Mouse (Mus musculus) testis, postnatal 14 days (tissue): Measurements from ENCODE around the gene Pth2.
A peak's percentile ranks its signal among the peaks of the same experiment; 100 is the strongest.
"Not testable (repeated sequence)": the region's sequence is repeated elsewhere in the genome, so short reads cannot be mapped to it uniquely, and the experiment has no call there.

ENCODE experiments used
- DNase-seq: peaks from one replicate; pipeline ENCODE4 v3.0.0; 2021; ENCODE audit warnings: low spot score

The Pth2 gene

GRCm38 (mm10) chr7:45173772-45174171 lies 7.0 kb upstream of the Pth2 start:
- DNase-seq: not testable (repeated sequence)

DNA sequence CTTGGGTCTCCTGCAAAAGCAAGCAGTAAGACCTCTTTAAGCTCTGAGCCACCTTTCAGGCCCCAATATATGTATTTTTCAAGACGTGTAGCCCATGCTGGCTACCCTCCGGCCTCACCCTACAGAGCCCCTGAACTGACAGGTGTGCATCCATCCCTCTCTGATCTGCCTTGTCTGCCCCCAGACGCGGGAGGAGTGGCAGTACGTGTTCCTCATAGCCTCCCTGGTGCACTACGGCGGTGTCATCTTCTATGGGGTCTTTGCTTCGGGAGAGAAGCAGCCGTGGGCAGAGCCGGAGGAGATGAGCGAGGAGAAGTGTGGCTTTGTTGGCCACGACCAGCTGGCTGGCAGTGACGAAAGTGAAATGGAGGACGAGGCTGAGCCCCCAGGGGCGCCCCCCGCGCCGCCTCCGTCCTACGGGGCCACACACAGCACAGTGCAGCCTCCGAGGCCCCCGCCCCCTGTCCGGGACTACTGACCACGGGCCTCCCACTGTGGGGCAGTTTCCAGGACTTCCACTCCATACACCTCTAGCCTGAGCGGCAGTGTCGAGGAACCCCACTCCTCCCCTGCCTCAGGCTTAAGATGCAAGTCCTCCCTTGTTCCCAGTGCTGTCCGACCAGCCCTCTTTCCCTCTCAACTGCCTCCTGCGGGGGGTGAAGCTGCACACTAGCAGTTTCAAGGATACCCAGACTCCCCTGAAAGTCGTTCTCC lies 6.1 kb upstream of the Pth2 start:
- peak; percentile 77 for DNase-seq

DNA sequence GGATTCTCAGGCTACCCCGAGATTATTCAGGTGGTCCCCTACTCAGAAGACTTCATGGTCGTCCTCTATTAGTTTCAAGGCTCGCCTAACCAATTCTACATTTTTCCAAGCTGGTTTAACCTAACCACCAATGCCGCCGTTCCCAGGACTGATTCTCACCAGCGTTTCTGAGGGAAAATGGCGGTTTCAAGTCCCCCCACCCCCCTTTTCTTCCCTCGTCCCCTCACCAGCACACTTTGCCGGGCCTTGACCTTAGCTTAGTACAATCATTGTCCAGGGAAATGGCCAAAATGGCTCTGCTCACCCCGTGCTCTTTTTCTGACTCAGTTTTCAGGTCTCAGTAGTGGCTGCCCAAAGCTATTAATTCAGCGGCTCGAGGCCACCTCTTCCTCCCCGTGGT lies 5.4 kb upstream of the Pth2 start:
- DNase-seq: no peak

DNA sequence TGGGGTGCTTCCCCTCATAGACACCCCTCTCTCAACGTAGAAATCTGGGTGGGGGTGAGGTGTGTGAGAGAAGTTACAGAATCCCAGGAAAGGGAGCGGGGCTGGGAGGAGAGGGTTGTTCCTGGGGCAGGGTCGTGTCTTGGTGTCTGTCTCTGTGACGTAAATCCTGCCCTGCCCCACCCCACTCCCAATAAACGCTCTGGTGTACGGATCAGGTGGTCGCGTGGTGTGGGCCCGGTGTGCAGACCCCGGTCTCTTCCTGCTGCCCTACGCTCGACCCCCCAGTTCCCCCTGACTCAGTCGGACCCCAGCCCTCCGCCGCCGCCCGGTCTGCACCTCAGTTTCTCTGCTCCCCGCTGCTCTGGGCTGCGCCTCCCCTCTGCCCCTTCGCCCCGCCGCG lies 4.9 kb upstream of the Pth2 start:
- DNase-seq: no peak

DNA sequence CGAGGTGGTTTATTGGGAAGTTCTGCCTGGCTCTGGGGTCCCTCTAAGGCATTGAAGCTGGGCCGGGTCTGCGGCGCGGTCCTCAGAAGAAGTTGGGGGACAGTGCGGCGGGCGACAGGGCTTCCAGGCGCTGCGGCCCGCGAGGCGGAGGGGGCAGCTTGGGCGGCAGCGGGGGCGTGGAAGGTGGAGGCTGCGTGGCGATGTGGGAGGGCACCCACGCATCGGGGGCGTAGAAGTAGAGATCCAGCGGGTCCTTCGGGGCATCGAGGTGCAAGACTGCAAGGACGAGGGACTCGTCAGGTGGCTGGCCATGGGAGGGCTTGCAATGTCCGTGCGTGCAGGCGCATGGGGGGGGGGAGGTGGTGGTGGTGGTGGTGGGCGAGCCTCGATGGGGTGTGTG lies 4.4 kb upstream of the Pth2 start:
- DNase-seq: no peak

- DNase-seq: no peak
Observed at GRCm38 (mm10) chr7:45178550-45178949, 2.2 kb upstream of the Pth2 start.

GRCm38 (mm10) chr7:45179469-45179868 lies 1.3 kb upstream of the Pth2 start, which contains the start of gene Gfy:
Gene Gfy, minus strand, starts transcription at chr7:45179569.
- no peak for DNase-seq

- DNase-seq: peak; percentile 69
Observed at GRCm38 (mm10) chr7:45181540-45181939, 745 bp downstream of the Pth2 start.

DNA sequence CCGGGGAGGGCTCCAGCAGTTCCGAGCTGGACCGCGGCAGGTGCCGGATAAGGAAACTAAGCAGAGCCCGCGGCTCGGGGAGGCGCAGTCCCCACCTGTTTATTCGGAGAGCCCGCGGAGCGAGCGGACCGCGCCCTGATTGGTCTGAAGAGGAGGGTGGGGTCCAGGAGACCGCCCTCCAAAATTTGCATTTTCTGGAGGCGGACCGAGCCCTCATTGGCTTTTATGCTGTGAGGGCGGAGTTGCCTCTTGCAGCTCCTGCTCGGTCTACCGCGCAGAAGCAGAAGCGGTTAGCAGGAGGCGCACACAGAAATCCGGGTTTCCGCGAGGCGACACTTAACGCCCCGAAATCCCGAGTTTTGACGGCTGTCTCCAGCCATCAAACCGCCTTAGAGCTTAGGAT lies 1.4 kb downstream of the Pth2 start:
- DNase-seq: peak; percentile 91

GRCm38 (mm10) chr7:45182606-45183005 lies 1.8 kb downstream of the Pth2 start:
- no peak for DNase-seq

- no peak for DNase-seq
Observed at GRCm38 (mm10) chr7:45183672-45184071, 2.9 kb downstream of the Pth2 start.

DNA sequence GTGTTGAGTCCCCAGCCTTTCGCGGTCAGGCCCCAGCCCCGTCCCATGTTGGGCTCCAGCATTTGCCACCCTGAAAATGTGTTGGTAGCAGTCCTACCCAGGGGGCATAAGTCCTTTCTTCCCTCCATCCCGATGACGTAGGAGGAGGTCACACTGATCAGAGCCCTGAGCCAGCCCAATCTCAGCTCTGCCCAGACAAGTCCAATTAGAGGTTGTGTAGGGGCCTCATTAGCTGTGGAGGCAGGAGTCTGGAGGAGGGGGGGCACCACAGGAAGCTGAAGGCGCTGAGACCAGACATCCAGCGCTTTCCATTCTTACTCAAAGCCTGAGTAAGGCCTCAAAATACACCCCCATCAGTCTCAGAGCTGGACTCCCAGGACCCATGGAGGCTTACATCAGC lies 5.1 kb downstream of the Pth2 start:
- DNase-seq: no peak

DNA sequence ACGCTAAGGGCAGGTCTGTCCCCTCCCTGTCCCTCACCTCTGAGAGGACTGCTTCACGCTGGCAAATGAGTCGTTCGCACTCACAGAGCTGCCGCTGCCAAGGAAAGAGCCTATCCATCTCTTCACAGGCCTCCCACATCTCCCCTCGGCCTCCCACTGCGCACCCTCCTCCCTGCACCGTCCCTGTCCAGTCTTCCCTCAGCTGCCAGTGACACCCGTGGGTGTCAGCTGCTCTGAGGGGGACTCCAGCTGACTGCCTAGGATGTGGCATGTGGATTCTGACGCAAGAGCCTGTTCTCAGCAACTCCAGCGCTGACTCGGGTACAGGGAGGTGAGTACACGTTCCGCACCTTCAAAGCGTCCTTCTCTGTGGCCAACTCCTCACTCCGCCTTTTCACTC lies 8.8 kb downstream of the Pth2 start:
- DNase-seq: no peak

- no peak for DNase-seq
Observed at GRCm38 (mm10) chr7:45190186-45190585, 9.4 kb downstream of the Pth2 start.

DNA sequence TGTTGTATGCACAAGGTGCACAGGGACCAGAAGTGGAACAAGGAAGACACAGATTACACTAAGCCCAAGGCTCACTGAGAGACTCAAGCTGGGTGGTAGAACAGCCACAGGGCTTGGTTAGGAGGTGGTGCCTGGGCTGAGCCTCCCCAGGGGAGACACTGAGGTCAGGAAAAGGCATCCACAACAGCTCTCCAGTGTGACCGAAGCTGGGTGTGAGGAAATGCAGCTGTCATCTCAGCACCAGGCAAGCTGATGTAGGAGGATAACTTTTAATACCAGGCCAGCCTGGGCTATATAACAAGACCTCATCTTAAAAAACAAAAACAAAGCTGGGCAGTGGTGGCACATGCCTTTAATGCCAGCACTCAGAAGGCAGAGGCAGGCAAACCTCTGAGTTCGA lies 10.4 kb downstream of the Pth2 start:
- DNase-seq: no peak

DNA sequence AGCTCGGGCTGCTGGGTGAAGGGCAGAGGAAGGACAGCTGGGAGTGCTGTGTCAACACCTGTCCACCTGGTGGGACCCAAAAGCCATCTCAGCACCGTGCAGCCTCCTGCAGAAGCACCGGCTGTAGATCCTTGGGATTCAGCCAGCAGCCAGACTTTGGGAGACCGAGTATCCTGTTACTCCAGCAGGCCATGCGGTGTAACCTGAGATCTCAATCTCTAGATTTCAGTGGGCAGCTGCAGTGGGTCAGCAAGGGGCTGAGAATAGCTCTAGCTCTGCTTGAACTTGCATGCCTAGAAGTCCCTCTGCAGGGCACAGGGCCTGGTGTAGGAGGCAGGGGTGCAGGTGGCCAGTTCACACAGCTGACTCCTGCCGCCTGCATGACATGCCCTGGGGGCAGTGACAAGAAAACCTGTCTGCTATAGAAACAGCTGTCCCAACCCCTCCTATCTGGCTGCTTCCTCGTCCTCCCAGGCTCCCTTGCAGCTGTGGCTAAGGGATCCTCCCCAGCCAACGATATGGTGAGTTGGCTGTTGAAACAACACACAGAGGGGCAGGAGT lies 11.1 kb downstream of the Pth2 start:
- no peak for DNase-seq

- no peak for DNase-seq
Observed at GRCm38 (mm10) chr7:45192585-45193310, 12.0 kb downstream of the Pth2 start.

DNA sequence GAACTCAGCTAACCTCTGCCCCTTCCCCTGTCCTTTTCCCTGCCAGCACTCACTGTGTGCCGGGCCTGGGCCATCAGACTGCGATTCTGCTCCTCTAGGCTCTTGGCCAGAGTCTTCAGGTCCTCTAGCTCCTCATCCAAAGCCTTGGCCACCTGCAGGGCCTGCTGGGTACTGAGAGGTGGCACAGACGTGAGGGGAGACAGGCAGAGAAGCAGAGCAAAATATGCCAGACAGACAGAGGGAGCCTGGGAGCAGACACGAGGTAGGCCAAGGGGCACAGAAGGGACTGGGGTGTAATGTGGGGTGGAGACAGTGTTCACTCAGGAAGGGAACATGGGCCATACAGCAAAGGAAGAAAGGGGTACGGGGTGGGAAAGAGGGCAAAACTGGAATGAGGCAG lies 12.6 kb downstream of the Pth2 start:
- no peak for DNase-seq

DNA sequence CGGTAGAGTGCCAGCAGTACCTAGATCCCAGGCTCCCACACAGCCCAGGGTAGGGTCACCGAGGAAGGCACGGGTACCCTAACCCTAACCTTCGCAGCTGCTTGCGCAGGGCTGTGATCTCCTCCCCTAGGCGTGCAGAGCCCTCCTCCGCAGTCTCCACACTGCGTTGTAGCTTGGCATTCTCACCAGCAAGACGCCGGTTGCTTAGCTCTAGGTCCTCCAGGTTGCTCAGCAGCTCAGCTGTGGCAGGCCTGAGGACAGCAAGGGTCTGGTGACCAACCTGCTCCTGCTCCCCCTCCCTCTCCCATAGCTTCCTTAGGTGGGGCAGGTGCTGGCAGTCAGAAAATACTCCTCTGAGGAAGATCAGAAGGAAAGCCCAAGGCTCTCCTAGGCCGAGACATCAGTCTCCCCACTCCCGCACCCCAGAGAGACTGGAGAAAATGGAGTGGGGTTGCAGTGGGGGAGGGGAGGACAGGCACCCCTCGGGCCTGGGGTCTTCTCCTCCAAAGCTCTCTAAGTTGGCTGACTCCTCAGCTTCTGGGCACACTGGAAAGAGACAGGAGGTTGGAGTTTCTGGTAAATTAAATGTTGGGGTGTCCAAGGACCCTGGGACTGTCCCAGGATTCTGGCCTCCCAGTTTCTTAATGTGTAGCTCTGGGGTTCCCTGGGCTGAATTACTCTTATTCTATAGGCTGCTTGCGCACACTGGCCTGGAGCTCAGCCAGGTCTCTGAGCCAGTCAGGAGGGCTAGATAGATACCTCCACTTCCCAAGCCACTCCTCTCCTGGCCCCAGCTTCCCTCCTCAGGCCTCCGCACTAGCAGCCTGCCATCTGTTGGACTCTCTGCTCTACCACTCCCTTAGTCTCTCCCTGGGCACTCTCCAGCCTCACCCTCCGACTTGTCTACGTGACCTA lies 13.3 kb downstream of the Pth2 start:
- DNase-seq: no peak

- DNase-seq: no peak
Observed at GRCm38 (mm10) chr7:45195341-45196175, 14.8 kb downstream of the Pth2 start.

DNA sequence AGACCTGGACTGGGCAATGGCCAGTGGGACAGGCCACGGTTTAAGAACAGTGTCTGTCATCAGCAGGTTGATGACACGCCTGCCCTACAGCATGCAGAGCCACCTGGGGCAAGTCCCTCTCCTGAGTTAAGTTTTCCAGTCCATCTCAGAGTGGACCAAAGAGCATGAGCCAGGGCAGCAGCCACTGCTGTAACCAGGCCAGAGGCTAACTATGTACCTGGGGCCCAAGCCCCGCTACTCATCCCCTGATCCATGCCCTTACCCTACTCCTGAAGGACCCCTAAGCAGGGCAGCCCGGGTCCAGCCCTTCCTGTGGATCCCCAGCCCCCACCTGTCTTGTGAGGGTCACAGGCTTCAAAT lies 15.4 kb downstream of the Pth2 start:
- DNase-seq: no peak

- no peak for DNase-seq
Observed at GRCm38 (mm10) chr7:45196994-45197393, 16.2 kb downstream of the Pth2 start.
